Mouse (Mus musculus) spleen, embryonic (tissue): ENCODE data around the gene Etnk1.
"Not testable (repeated sequence)": the region's sequence is repeated elsewhere in the genome, so short reads cannot be mapped to it uniquely, and the experiment has no call there.

Experiments used
- CTCF ChIA-PET: fragments of 350-600 bp; sonication (Branson Sonifier 250); formaldehyde crosslinking; loops from one replicate; lab custom pipeline; 2022; lab: Charles Lee

The Etnk1 gene

DNA sequence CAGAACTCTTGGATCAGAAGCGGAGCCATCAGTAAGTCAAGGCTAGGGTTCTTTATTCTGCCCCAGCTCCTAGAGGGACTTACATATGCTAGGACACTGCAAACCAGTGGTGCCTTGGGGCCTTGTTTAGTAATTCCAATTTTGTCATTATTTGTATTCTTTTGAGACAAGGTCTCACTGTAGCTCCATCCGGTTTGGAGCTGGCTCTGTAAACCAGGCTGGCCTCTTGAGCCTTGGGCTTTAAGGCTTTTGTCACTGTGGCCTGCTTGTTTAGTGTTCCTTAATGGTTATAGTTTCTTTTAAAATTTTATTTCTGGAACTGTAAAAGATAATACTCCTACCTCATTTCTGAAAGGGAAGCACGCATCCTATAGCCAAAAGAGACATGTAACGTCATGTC, 2.4 kb downstream of the Etnk1 start:
- CTCF ChIA-PET = interaction anchor here (0.7 to 1.3 kb wide), 2 partner anchors 25 to 404 kb away, joined by 3 to 5 read pairs; no protein-coding TSS in a partner anchor

- CTCF ChIA-PET = interaction anchor here (0.9 kb wide), 1 partner anchor 17 kb away, joined by 3 read pairs; no protein-coding TSS in a partner anchor
Observed at GRCm38 (mm10) chr6:143170166-143170960, 3.3 kb downstream of the Etnk1 start.

GRCm38 (mm10) chr6:143171066-143171465, 4.0 kb downstream of the Etnk1 start:
- CTCF ChIA-PET = interaction anchor here (0.7 to 0.9 kb wide), 2 partner anchors 16 to 56 kb away, joined by 3 read pairs; no protein-coding TSS in a partner anchor

- CTCF ChIA-PET = interaction anchor here (0.6 to 0.7 kb wide), 2 partner anchors 57 to 367 kb away, joined by 3 read pairs; no protein-coding TSS in a partner anchor
Observed at GRCm38 (mm10) chr6:143171781-143172465, 4.9 kb downstream of the Etnk1 start.

DNA sequence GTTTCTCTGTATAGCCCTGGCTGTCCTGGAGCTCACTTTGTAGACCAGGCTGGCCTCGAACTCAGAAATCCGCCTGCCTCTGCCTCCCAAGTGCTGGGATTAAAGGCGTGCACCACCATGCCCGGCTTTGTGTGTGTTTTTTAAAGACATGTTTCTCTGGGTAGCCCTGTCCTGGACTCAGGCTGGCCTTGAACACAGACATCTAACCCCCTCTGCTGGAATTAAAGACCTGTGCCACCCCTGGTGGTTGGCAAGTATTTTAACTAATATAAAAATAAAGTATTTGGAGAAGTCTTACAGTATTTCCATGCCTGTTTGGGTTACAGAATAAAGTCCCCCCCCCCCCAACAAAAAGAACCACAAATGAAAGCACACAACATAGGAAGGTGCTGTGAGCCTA, 5.7 kb downstream of the Etnk1 start:
- CTCF ChIA-PET = not testable (repeated sequence)

DNA sequence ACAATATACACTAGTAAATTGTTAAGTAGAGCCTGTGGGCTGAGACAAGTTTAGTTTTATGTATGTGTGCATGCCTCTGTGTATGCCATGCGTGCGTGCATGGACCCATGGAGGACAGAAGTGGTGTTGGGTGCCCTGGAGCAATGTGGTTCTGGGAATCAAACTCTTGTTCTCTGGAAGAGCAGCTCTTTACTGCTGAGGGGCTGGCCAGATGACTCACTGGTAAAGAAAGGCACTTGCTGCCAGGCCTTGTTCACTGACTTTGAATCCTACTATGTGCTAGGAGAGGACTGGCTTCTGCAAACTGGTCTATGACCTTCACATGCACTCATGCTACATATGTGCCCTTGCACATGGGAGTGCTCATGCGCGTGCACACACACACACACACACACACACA, 7.2 kb downstream of the Etnk1 start:
- CTCF ChIA-PET = interaction anchor here (0.6 kb wide), 1 partner anchor 79 kb away, joined by 3 read pairs; no protein-coding TSS in a partner anchor

- CTCF ChIA-PET = interaction anchor here (0.7 kb wide), 1 partner anchor 50 kb away, joined by 3 read pairs; no protein-coding TSS in a partner anchor
Observed at GRCm38 (mm10) chr6:143174906-143175656, 8.1 kb downstream of the Etnk1 start.

DNA sequence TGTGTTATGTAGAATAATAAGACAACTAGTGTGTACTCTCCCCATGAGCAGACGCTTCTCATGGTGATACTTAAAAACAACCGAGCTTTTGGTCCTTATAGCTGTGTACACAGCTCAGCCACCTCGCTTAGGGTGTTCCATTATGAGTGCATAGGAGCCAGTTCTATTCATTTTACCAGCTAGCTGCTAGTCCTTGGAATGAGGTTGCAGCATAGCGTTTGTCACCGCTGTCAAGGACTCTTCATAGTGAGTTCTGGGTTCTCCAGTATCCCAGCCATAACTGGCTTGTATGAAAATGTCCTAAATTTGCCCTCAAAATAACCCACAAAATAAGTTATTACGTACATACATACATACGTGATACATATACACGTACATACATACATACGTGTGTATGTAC, 9.1 kb downstream of the Etnk1 start:
- CTCF ChIA-PET = interaction anchor here (0.6 to 1.3 kb wide), 2 partner anchors 19 to 61 kb away, joined by 4 to 5 read pairs; no protein-coding TSS in a partner anchor

- CTCF ChIA-PET = interaction anchor here (0.6 to 1.3 kb wide), 3 partner anchors 20 to 76 kb away, joined by 4 to 11 read pairs (median 5); no protein-coding TSS in a partner anchor
Observed at GRCm38 (mm10) chr6:143176591-143176990, 9.6 kb downstream of the Etnk1 start.

GRCm38 (mm10) chr6:143179181-143179580, 12.2 kb downstream of the Etnk1 start:
- CTCF ChIA-PET = no interaction called here

DNA sequence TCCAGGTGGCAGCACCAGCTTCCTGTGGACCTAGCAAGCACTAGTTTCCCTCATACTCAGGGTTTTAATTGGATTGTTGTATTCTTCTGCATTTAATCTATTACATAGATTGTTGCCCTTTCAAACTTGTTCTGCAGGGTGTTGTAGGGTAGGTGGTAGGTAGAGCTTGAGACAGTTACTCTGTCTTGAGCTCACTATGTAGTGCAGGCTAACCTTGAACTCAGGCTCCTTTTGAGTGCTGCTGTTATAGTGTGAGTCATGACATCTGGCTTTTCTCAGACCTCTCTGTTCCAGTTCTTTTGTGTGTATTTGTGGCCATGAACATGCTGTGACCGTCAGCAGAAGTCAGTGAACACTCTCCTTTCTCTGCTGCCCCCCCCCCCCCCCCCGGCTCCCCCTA, 12.7 kb downstream of the Etnk1 start:
- CTCF ChIA-PET = interaction anchor here (0.6 kb wide), 1 partner anchor 408 kb away, joined by 6 read pairs; no protein-coding TSS in a partner anchor

DNA sequence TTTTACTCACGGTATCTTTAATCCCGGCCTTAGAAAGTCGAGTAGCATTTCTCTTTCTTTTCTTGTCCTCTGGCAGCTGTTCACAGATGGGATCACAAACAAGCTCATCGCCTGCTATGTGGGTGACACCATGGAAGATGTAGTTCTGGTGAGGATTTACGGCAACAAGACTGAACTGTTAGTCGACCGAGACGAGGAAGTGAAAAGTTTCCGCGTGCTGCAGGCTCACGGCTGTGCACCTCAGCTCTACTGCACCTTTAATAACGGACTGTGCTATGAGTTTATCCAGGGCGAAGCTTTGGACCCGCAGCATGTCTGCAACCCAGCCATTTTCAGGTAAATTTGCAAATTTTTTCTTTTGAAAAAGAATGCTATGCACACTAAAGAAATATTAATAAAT, 13.5 kb downstream of the Etnk1 start:
- CTCF ChIA-PET = interaction anchor here (0.6 kb wide), 1 partner anchor 409 kb away, joined by 6 read pairs; no protein-coding TSS in a partner anchor

- CTCF ChIA-PET = no interaction called here
Observed at GRCm38 (mm10) chr6:143184099-143184498, 17.1 kb downstream of the Etnk1 start.

DNA sequence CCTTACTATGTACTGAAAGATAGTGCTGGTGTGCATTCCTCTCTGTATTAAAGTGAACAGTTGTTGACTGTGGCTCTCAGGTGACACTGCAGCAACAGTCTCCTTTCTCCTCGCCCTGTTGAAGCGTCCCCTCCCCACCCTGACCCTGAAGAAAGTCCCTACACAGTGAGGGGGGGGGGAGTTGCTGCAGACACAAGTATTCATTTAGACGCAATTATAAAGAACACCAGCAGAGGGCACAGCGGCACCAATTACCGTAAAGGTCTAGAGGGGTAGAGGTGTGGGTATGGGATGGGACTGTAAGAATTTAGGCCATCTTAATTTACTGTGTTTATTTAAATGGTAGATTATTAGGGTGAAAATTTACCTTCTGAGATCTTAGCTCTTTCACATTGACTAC, 17.7 kb downstream of the Etnk1 start:
- CTCF ChIA-PET = interaction anchor here (0.5 kb wide), 1 partner anchor 17 kb away, joined by 28 read pairs; no protein-coding TSS in a partner anchor

DNA sequence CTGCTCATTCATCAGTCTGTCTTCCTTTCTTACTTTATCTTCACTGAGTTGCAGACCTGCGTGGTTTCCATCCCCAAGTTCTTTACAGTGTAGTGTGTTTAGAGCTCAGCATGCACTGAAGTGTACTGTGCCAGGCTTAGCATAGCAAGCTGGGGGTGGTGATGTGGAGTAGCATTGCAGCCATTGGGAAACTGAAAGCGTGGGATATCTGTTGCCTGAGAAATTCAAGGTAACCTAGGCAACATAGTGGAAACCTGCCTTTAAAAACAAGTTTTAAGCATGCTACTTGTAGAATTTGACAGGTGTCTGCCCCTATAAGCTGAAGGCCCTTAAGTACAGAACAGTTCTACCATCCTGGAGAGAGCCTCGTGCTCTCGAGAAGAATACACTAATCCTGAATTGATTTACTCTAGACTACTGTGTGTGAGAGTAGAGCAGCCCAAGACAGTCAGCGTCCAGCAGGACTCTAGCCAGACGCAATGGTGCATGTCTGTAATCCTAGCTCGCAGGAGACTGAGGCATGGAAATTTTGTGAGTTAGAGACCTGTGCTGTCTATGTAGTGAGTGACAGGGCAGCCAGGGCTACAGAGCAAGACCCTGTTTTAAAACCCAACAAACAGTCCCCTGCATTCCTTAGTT, 23.9 kb downstream of the Etnk1 start:
- CTCF ChIA-PET = no interaction called here

DNA sequence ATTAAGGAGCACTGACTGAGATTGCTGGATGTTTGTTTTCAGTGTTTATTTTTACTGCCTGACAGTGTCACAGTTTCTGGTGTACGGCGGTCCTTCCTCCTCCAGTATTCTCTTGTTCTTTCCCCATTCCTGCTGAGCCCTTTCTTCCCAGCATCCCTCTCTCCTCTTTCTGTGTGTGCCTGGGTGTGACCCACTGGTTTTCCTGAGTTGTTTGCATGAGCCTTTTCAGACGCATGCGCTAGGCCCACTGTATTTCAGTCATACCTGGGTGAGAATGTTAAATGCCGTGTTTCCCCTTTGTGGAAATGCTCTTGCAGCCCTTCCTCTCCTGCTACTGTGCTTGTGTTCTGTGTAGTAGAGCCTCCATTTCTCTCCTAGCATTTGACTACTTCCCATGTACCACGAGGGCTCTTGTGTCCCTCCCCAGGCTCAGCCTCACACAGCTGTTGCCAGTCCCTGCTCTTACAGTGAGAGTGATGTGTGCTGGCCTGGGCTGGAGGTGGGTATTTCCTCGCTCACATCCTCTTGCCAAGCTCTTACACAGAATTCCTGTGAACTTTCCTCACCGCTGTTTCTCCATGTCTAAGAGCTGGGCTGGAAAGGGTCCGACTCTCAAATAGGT, 24.6 kb downstream of the Etnk1 start:
- CTCF ChIA-PET = no interaction called here

DNA sequence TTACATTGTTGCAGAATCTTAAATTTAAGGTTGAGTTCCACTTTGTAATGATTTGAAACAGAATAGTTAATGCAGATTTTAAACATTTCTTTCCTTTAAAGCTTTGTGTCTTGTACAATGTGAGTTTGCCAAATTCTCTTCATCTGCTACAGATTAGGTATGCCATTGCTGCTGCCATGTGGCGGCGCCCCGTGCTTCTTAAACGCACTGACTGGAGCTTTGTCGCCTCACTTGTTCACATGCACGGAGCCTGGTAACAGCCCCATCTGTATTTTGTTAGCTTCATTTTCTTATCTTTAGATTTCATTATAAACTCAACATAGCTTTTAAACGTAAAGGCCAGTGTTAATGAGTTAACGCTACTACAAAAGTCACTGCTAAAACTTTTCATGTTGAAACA, 25.7 kb downstream of the Etnk1 start:
- CTCF ChIA-PET = no interaction called here

GRCm38 (mm10) chr6:143193166-143193565, 26.1 kb downstream of the Etnk1 start:
- CTCF ChIA-PET = no interaction called here

GRCm38 (mm10) chr6:143193641-143194040, 26.6 kb downstream of the Etnk1 start:
- CTCF ChIA-PET = interaction anchor here (0.7 to 1.7 kb wide), 2 partner anchors 25 to 50 kb away, joined by 3 to 5 read pairs; no protein-coding TSS in a partner anchor

DNA sequence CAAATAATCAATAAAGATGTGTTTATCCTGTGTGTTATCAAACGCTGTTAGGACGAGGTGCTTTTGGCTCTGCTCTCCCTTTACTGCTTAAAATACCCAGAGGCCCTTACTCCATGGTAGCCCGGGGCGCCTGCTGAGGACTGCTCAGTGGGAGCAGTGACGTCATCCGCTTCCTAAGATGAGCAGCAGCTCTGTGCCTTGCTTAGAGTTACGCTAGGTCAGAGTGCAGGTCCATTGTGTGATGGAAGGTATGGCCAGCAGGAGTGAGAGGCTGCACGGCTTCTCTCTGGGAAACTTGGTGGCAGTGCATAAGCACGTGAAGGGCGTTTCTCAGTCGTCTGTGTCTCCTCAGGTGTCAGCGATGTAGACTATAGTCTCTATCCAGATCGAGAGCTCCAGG, 30.0 kb downstream of the Etnk1 start:
- CTCF ChIA-PET = no interaction called here
